Mouse (Mus musculus) thymus, adult 2 months (tissue): ENCODE measurements around the gene Gmcl1. TPM values are rescaled to one million over a fixed set of nuclear protein-coding genes. Genes with fewer than 3 reads are reported as not detected.

Experiments
- DNase-seq: peaks from one replicate; pipeline ENCODE4 v3.0.0; 2021
- H3K27ac ChIP-seq: fragments of 200-500 bp; 2 replicates; pipeline ENCODE4 v1.5.1; 2012; ENCODE audit warnings: low read length, control low read depth; ENCODE audit not compliant: control insufficient read depth, insufficient read depth
- H3K27me3 ChIP-seq: fragments of 200-500 bp; 2 replicates; pipeline ENCODE4 v1.6.1; 2012; ENCODE audit warnings: mild to moderate bottlenecking, low read length, moderate library complexity, mixed read lengths; ENCODE audit not compliant: control insufficient read depth, insufficient read depth
- H3K36me3 ChIP-seq: fragments of 200-500 bp; 2 replicates; pipeline ENCODE4 v1.6.1; 2012; ENCODE audit warnings: mild to moderate bottlenecking, low read length, moderate library complexity; ENCODE audit not compliant: control insufficient read depth, insufficient read depth
- H3K4me1 ChIP-seq: fragments of 200-500 bp; replicated peaks from 2 replicates; pipeline ENCODE4 v1.6.1; 2012; ENCODE audit warnings: low read length; ENCODE audit not compliant: control insufficient read depth, insufficient read depth
- H3K4me3 ChIP-seq: fragments of 200-500 bp; 2 replicates; pipeline ENCODE4 v1.5.1; 2012; ENCODE audit warnings: mild to moderate bottlenecking, low read length, control low read depth, moderate library complexity; ENCODE audit not compliant: control insufficient read depth, insufficient read depth
- CTCF ChIP-seq: fragments of 200-500 bp; IDR thresholded peaks from 2 replicates; pipeline ENCODE4 v1.5.1; 2012; ENCODE audit warnings: mild to moderate bottlenecking, control low read depth, low read length, moderate library complexity, borderline replicate concordance; ENCODE audit not compliant: control insufficient read depth, poor library complexity, insufficient read depth; ENCODE audit errors: extremely low read depth
- POLR2A ChIP-seq: fragments of 200-500 bp; IDR thresholded peaks from 2 replicates; pipeline ENCODE4 v1.6.1; 2012; ENCODE audit warnings: mild to moderate bottlenecking, low read length, control low read depth, moderate library complexity; ENCODE audit not compliant: control insufficient read depth, poor library complexity, insufficient read depth; ENCODE audit errors: extremely low read depth
- WGBS: fragments of 180-500 bp; shearing (Covaris S2); methylation state at CpG from one replicate; pipeline ENCODE4 v1.1.7; 2018; 5-methylcytosine and 5-hydroxymethylcytosine counted together
- polyA plus RNA-seq: library from polyadenylated mRNA; depleted of rRNA; stranded (reverse); fragments of >200 nt; gene quantifications from 2 replicates; pipeline ENCODE4 v1.2.3, GENCODE M21; 2012

Gmcl1 gene
- polyA plus RNA-seq, 1 experiment: 17.3 TPM

- Histone ChIP-seq H3K4me3 (peak overlapping the region; percentile 57), H3K27ac (peak overlapping the region; percentile 47; the same call in 1 of the 2 replicates), H3K27me3 (no peaks in the 10 kb centered on the region), H3K4me1 (peaks cover 6% of the 10 kb centered on the region; the same call in 1 of the 2 replicates), H3K36me3 (peaks cover 12% of the 10 kb centered on the region; the same call in 1 of the 2 replicates)
- WGBS: 2% methylated on average over 36 of the region's 37 CpGs
- peak; percentile 47 for TF ChIP-seq POLR2A
- peak; percentile 33; the same call in 1 of the 2 replicates for TF ChIP-seq CTCF
- DNase-seq: peak; percentile 100
Observed at GRCm38 (mm10) chr6:86669240-86669727, 63.9 kb downstream of the Gmcl1 start.

DNA sequence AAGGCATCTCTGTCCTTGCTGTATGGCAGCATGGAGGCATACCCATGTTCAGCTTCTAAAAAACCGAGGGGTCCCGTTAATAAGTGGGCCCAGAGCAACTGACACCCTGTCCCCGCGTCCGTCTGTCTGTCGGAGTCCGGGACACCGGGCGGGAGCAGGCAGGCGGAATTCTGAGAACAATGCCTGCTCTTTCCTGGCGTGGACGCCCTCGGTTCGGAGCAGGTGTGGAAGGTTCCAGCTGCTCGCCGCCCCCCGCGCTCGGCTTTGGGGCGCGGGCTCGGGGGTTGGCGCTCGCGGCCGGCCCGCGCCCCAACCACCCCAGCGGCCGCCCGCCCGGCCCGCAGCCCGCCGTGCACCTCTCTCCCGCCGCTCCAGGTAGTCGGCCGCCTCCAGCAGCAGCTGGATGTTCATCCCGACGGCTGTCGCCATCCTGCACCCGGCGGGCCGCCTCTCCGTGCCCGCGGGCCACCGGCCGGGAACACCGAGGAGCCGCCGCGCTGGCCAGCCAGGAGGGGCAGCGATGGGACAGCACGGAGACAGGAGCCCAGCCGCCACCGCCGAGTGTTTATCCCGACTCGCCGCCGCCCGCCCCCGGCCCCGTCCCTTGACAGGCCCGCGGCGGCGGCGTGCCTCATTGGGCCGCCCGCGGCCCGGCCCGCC lies 64.5 kb downstream of the Gmcl1 start, which contains the start of gene Mxd1:
TSS of gene Mxd1 (minus strand) at position 582 of the 660 bp plus-strand sequence.
- no peak for DNase-seq
- peak within 1 kb of the TSS; percentile 47; the same call in 1 of the 2 replicates for H3K27ac ChIP-seq
- WGBS: 1% methylated on average over 69 of the region's 76 CpGs
- H3K4me1 ChIP-seq: peaks cover 6% of the 10 kb centered on the region; the same call in 1 of the 2 replicates
- H3K36me3 ChIP-seq: peaks cover 10% of the 10 kb centered on the region; the same call in 1 of the 2 replicates
- H3K27me3 ChIP-seq: no peaks in the 10 kb centered on the region
- H3K4me3 ChIP-seq: peak within 1 kb of the TSS; percentile 82
- peak; percentile 82 for TF ChIP-seq POLR2A
- no peak for TF ChIP-seq CTCF

- Histone ChIP-seq H3K36me3 (peaks cover 16% of the 10 kb centered on the region), H3K27ac (no peak overlapping the region), H3K27me3 (no peaks in the 10 kb centered on the region), H3K4me1 (peaks cover 6% of the 10 kb centered on the region; the same call in 1 of the 2 replicates), H3K4me3 (no peak overlapping the region)
- DNase-seq: no peak
- TF ChIP-seq POLR2A: no peak
- TF ChIP-seq CTCF: no peak
- WGBS: 97% methylated on average over 10 of the region's 10 CpGs
Observed at GRCm38 (mm10) chr6:86667061-86667460, 66.1 kb downstream of the Gmcl1 start.

GRCm38 (mm10) chr6:86665560-86666307 lies 67.4 kb downstream of the Gmcl1 start:
- 41% methylated on average over 17 of the region's 17 CpGs for WGBS
- no peak overlapping the region for H3K4me3 ChIP-seq
- no peak overlapping the region for H3K27ac ChIP-seq
- peaks cover 6% of the 10 kb centered on the region; the same call in 1 of the 2 replicates for H3K4me1 ChIP-seq
- TF ChIP-seq CTCF: no peak
- no peak for TF ChIP-seq POLR2A
- H3K27me3 ChIP-seq: no peaks in the 10 kb centered on the region
- no peak for DNase-seq
- peaks cover 25% of the 10 kb centered on the region for H3K36me3 ChIP-seq

DNA sequence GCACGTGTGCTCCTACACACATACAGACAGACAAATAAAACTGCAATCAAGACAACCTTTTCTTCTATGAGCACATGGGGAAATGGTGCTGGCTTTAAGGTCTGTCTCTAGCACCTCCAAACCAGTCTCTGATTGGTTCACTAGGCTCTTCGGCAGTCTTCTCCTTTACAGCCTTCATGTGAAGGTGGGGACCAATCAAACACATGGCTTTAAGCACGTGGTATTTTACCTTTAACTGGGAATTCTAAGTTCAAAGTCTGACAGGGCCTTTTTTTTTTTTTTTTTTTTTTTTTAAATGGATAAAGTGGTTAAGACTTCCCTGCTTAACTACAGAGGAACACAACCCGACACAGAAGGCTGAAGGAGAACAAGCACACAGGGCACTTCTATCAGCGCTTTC lies 68.1 kb downstream of the Gmcl1 start:
- H3K4me1 ChIP-seq: peaks cover 6% of the 10 kb centered on the region; the same call in 1 of the 2 replicates
- 88% methylated on average over 5 of the region's 5 CpGs for WGBS
- peaks cover 26% of the 10 kb centered on the region for H3K36me3 ChIP-seq
- no peaks in the 10 kb centered on the region for H3K27me3 ChIP-seq
- no peak for TF ChIP-seq POLR2A
- no peak for TF ChIP-seq CTCF
- no peak overlapping the region for H3K27ac ChIP-seq
- DNase-seq: no peak
- no peak overlapping the region for H3K4me3 ChIP-seq

DNA sequence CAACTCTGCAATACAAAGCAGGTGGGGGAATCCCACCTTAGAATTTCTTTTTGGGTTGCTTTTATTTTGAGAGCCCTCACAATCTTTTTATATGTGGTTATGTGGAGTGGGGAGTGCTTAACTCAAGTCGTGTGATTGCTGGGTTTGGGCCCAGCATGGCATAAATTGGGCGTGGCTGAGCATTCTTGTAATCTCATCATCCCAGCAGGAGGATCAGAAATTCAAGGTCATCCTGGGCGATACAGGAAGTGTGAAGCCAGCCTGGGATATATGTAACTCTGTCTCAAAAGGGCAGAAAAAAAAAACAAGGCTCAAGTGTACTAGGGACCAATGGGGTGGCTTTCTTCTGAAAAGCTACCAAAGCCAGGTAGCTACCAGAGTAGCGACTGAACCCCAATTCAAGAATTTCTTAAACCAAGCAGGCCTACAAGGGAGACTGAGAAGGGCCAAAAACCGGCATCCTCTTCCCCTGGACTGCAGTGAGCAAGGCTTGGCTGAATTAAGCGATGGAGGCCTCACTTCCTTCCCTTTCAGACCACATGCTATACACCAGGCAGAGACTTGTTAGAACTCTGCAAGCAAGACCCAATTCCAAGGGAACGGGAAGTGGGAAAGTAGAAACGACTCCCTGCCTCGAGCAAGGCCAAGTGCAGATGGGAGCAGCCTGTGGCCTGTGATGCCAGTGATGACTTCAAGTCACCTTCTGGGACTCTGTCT lies 72.9 kb downstream of the Gmcl1 start:
- TF ChIP-seq CTCF (no peak), POLR2A (no peak)
- no peaks in the 10 kb centered on the region for H3K4me1 ChIP-seq
- no peak overlapping the region for H3K4me3 ChIP-seq
- H3K27ac ChIP-seq: no peak overlapping the region
- WGBS: 45% methylated on average over 9 of the region's 9 CpGs
- H3K27me3 ChIP-seq: no peaks in the 10 kb centered on the region
- DNase-seq: no peak
- peaks cover 32% of the 10 kb centered on the region for H3K36me3 ChIP-seq
